Mouse (Mus musculus) thymus, postnatal 0 days (tissue): ENCODE measurements around the gene Chic1. TPM values are rescaled to one million over a fixed set of nuclear protein-coding genes. Genes with fewer than 3 reads are reported as not detected.

Source experiments
- DNase-seq: peaks from one replicate; pipeline ENCODE4 v3.0.0-alpha.2; 2015; ENCODE audit warnings: low spot score
- polyA plus RNA-seq: library from polyadenylated mRNA; unstranded; fragments of >200 nt; fragmentation: Nextera tagmentation; extraction: Ambion mirVana; gene quantifications from 2 replicates; pipeline ENCODE4 v1.2.1, GENCODE M21; 2015

Gene Chic1
- polyA plus RNA-seq, 1 experiment from 2014 or later: 0.48 TPM

DNA sequence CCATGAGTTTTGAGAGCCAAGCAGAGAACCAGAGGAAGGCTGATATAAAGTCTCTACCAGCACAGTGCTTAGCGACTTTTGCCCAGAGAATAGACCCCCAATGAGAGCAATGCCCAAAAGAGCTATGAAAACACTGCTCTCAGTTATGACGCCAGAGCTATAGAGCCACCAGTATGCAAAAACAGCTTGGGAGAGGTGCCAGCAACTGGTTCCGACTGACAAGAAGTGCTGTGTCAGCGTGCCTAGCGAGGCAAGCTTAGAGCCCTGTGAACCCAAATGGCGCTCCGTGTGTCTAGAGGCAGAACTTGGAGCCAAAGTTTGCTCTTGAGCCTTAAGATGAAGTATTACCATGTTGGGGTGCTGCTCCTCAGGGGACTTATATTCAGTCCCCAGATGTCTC, 71.4 kb downstream of the Chic1 start:
- no peak for DNase-seq

DNA sequence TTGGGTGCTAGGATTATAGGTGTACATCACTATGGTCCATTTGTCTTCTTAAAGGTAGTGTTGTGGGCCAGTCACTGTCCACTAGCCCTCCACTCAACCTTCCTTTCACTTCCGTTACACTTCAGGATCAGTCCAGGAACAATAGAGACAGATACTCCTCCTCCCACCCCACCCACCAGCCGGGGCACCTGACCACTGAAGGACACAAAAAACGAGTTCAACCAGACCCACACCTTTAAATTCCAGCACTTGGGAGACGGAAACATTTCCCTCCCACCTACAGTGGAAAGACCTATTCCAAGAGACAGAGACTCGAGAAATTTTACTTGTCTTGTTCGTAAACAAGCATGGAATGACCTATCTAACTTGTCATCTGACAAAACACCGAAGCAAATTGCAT, 76.0 kb downstream of the Chic1 start:
- DNase-seq: no peak

DNA sequence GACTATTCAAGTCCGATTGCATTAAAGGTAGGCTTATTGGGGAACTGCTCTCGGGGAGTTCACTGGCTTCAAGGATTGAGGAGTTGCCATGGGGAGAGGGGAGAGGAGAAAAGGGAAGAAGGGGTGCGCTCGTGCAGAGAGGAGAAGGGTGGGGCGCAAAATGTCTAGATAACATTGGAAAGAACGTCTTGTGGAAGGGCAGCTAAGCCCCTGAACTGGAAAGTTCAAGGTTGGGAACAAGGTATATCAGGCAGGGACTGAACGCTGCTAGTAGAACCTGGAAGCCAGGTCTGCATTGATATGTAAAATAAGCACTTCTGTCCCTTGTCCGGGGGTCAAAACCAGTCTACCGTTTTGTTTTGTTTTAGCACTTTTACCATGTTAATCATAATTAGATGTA, 81.7 kb downstream of the Chic1 start:
- DNase-seq: no peak

DNA sequence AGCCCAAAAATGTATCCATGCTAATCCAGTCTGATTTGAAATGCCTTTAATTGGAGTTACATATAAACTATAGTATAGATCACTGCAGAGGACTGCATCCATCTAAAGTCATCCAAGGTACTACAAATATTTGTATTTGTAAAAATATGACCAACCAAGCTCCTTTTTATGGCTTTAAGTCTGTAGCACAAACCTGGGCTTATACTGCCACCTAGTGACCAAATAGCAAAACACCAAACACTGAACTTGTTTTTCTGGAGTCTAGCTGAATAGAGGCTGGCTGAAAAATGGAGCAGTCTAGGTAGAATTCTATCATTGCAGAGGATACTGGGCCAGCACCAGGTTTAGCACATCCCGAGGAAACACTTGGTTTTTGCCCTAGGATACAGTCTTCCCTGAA, 84.5 kb downstream of the Chic1 start:
- DNase-seq: peak; percentile 63

DNA sequence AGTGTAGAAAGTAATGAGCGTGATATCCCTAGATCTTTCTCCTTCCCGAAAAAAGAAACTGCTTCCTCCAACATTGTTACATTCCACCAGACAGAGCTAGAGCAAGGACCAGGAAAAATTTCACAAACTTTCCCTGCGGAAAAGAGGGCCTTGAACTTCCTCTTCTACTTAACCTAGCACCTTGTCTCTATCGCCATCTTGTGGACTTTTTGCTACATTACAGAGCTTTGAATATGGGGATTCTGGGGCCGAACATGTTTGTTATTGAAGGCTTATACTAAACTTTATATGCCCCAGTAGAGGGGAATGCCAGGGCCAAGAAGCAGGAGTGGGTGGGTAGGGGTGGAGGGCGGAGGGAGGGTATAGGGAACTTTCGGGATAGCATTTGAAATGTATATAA, 87.5 kb downstream of the Chic1 start:
- peak; percentile 67 for DNase-seq

Other genes starting within 250 kb of the Chic1 start
- 0.07 and 0.08 TPM in 2 replicates for gene Nap1l2, start 169.8 kb upstream of the Chic1 start, polyA plus RNA-seq
- gene Cdx4, start 35.1 kb upstream of the Chic1 start, polyA plus RNA-seq: 0.14 TPM in 1 of 2 replicates, not detected in the other
- gene Tsx, start 58.0 kb downstream of the Chic1 start, polyA plus RNA-seq: 0.23 and 0.42 TPM in 2 replicates
- not detected in 2 replicates for gene Gm26992, start 65.5 kb downstream of the Chic1 start, polyA plus RNA-seq